Mouse (Mus musculus): ENCODE data around the gene Adarb2. TPM values are rescaled to one million over a fixed set of nuclear protein-coding genes. Genes with fewer than 3 reads are reported as not detected.

Gene Adarb2
- polyA plus RNA-seq, 1 experiment from 2014 or later = 0.15 TPM

DNA sequence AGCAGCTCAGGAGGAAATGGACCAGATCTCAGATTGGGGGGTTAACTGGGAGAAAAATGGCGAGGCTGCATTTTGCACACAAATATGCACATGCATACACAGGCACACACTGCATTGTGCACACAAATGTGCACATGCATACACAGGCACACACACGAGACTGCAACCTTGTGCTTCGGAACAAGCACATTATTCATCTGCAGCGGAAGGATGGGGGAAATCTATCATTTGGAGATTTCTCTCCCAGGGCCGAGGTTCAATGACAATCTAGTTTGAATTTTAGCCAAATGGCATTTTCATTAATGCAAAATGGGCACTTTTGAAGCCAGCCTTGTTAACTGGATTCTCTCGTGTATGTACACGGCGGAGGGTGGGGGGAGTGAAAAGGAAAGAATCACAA, 408.3 kb downstream of the Adarb2 start:
- Histone ChIP-seq H3K27me3 (ENCODE audit: control insufficient read depth, insufficient read depth, low read length) (no peaks in the 10 kb centered on the region), H3K9me3 (ENCODE audit: control insufficient read depth, low read length) (no peaks in the 10 kb centered on the region), H3K4me2 (ENCODE audit: low read length) (no peak overlapping the region), H3K9ac (ENCODE audit: low read length) (no peak overlapping the region), H3K36me3 (ENCODE audit: control insufficient read depth, insufficient read depth, low read length) (no peaks in the 10 kb centered on the region), H3K4me3 (ENCODE audit: control insufficient read depth in 1 of 2, insufficient read depth in 1 of 2, low read depth in 1 of 2, low read length in 2 of 2) (no peak overlapping the region), H3K27ac (replicated peaks in 1 of 2; ENCODE audit: control insufficient read depth in 1 of 2, insufficient read depth in 1 of 2, low read depth in 2 of 2, low read length in 2 of 2) (no peak overlapping the region), H3K4me1 (ENCODE audit: control insufficient read depth in 2 of 2, insufficient read depth in 2 of 2, low read length in 2 of 2) (no peaks in the 10 kb centered on the region)
- WGBS = 85% methylated on average over 8 of the region's 8 CpGs
- ATAC-seq (ENCODE audit: insufficient number of reproducible peaks, insufficient read depth, low FRiP score, low read depth) = no peak

GRCm38 (mm10) chr13:8612618-8613391, 410.1 kb downstream of the Adarb2 start:
- H3K27ac ChIP-seq (replicated peaks in 1 of 2; ENCODE audit: control insufficient read depth in 1 of 2, insufficient read depth in 1 of 2, low read depth in 2 of 2, low read length in 2 of 2) = no peak overlapping the region
- 72% methylated on average over 14 of the region's 14 CpGs for WGBS
- no peaks in the 10 kb centered on the region for H3K9me3 ChIP-seq (ENCODE audit: control insufficient read depth, low read length)
- H3K4me3 ChIP-seq (ENCODE audit: control insufficient read depth in 1 of 2, insufficient read depth in 1 of 2, low read depth in 1 of 2, low read length in 2 of 2) = no peak overlapping the region
- no peaks in the 10 kb centered on the region for H3K4me1 ChIP-seq (ENCODE audit: control insufficient read depth in 2 of 2, insufficient read depth in 2 of 2, low read length in 2 of 2)
- H3K9ac ChIP-seq (ENCODE audit: low read length) = no peak overlapping the region
- H3K27me3 ChIP-seq (ENCODE audit: control insufficient read depth, insufficient read depth, low read length) = no peaks in the 10 kb centered on the region
- no peaks in the 10 kb centered on the region for H3K36me3 ChIP-seq (ENCODE audit: control insufficient read depth, insufficient read depth, low read length)
- no peak for ATAC-seq (ENCODE audit: insufficient number of reproducible peaks, insufficient read depth, low FRiP score, low read depth)
- H3K4me2 ChIP-seq (ENCODE audit: low read length) = no peak overlapping the region

DNA sequence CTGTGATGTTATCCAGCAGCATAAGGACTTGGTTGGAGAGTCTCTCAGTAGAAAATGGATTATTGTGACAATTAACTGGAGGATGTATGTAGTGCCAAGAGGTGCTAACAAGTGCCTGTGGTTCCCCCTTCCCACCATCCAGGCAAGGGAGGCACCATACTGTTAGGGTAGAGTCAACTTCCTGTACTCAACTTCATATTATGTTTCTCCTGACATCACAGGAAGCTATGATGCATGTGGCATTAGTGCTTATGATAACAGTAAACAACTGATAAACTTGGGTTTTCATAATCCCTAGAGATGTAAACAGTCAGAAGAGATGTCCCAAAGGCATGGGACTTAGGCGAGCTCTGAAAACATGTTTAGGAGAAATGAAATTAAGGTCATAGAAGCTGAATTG, 414.0 kb downstream of the Adarb2 start:
- no peak for ATAC-seq (ENCODE audit: insufficient number of reproducible peaks, insufficient read depth, low FRiP score, low read depth)
- Histone ChIP-seq H3K4me3 (ENCODE audit: control insufficient read depth in 1 of 2, insufficient read depth in 1 of 2, low read depth in 1 of 2, low read length in 2 of 2) (no peak overlapping the region), H3K27ac (replicated peaks in 1 of 2; ENCODE audit: control insufficient read depth in 1 of 2, insufficient read depth in 1 of 2, low read depth in 2 of 2, low read length in 2 of 2) (no peak overlapping the region), H3K27me3 (ENCODE audit: control insufficient read depth, insufficient read depth, low read length) (no peaks in the 10 kb centered on the region), H3K4me2 (ENCODE audit: low read length) (no peak overlapping the region), H3K4me1 (ENCODE audit: control insufficient read depth in 2 of 2, insufficient read depth in 2 of 2, low read length in 2 of 2) (no peaks in the 10 kb centered on the region), H3K9ac (ENCODE audit: low read length) (no peak overlapping the region), H3K36me3 (ENCODE audit: control insufficient read depth, insufficient read depth, low read length) (no peaks in the 10 kb centered on the region), H3K9me3 (ENCODE audit: control insufficient read depth, low read length) (no peaks in the 10 kb centered on the region)
- 71% methylated on average over 1 of the region's 1 CpGs for WGBS

DNA sequence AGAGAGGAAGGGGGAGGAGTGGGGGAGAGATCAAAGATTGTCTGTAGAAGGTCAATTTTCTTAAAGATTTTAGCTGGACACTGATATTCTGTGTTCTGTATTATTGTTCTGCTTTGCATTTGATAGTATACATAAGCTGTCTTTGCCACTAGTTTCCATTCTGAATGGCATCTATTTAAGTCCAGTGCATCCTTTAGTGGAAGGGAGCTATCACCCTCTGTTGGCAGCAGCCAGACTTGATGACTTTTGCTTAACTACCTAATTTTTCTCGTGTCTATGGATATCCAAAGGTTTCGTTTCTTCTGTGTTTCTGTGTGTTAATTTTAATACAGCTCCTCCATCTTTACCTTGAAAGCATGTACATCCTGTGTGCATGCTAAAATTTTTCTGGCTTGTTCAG, 419.6 kb downstream of the Adarb2 start:
- H3K9me3 ChIP-seq (ENCODE audit: control insufficient read depth, low read length) = no peaks in the 10 kb centered on the region
- no peaks in the 10 kb centered on the region for H3K27me3 ChIP-seq (ENCODE audit: control insufficient read depth, insufficient read depth, low read length)
- no peak overlapping the region for H3K4me2 ChIP-seq (ENCODE audit: low read length)
- no peak overlapping the region for H3K9ac ChIP-seq (ENCODE audit: low read length)
- H3K27ac ChIP-seq (replicated peaks in 1 of 2; ENCODE audit: control insufficient read depth in 1 of 2, insufficient read depth in 1 of 2, low read depth in 2 of 2, low read length in 2 of 2) = no peak overlapping the region
- ATAC-seq (ENCODE audit: insufficient number of reproducible peaks, insufficient read depth, low FRiP score, low read depth) = no peak
- no peaks in the 10 kb centered on the region for H3K4me1 ChIP-seq (ENCODE audit: control insufficient read depth in 2 of 2, insufficient read depth in 2 of 2, low read length in 2 of 2)
- 76% methylated on average over 2 of the region's 2 CpGs for WGBS
- no peaks in the 10 kb centered on the region for H3K36me3 ChIP-seq (ENCODE audit: control insufficient read depth, insufficient read depth, low read length)
- no peak overlapping the region for H3K4me3 ChIP-seq (ENCODE audit: control insufficient read depth in 1 of 2, insufficient read depth in 1 of 2, low read depth in 1 of 2, low read length in 2 of 2)

- Histone ChIP-seq H3K4me3 (ENCODE audit: control insufficient read depth in 1 of 2, insufficient read depth in 1 of 2, low read depth in 1 of 2, low read length in 2 of 2) (no peak overlapping the region), H3K36me3 (ENCODE audit: control insufficient read depth, insufficient read depth, low read length) (no peaks in the 10 kb centered on the region), H3K27me3 (ENCODE audit: control insufficient read depth, insufficient read depth, low read length) (no peaks in the 10 kb centered on the region), H3K27ac (replicated peaks in 1 of 2; ENCODE audit: control insufficient read depth in 1 of 2, insufficient read depth in 1 of 2, low read depth in 2 of 2, low read length in 2 of 2) (no peak overlapping the region), H3K9ac (ENCODE audit: low read length) (no peak overlapping the region), H3K4me1 (ENCODE audit: control insufficient read depth in 2 of 2, insufficient read depth in 2 of 2, low read length in 2 of 2) (peaks cover 0 to 2% of the 10 kb centered on the region in 2 experiments; a peak in 1 of 4 replicates), H3K9me3 (ENCODE audit: control insufficient read depth, low read length) (no peaks in the 10 kb centered on the region), H3K4me2 (ENCODE audit: low read length) (no peak overlapping the region)
- 80% methylated on average over 6 of the region's 6 CpGs for WGBS
- ATAC-seq (ENCODE audit: insufficient number of reproducible peaks, insufficient read depth, low FRiP score, low read depth) = no peak
These were observed 426.9 kb downstream of the Adarb2 start for GRCm38 (mm10) chr13:8629565-8629964.

DNA sequence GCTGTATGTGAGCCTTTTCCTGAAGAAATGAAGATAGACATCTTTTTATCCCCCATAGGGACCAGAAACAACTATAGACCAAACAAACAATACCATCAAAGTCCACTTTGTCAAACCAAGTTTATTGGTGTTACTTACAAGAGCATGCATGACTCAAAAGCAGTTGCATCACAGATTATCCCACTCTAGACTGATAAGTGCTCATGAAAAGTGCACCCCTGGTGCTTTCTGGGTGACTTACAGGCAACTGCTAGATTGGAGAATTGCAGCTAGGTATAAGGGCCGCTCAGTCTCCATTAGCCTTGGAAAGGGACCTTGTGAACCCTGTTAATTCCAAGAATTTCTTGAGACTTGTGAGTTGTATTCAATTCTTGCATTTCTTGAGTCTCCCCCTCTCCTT, 429.0 kb downstream of the Adarb2 start:
- peaks cover 0 to 2% of the 10 kb centered on the region in 2 experiments; a peak in 1 of 4 replicates for H3K4me1 ChIP-seq (ENCODE audit: control insufficient read depth in 2 of 2, insufficient read depth in 2 of 2, low read length in 2 of 2)
- H3K9ac ChIP-seq (ENCODE audit: low read length) = no peak overlapping the region
- H3K4me2 ChIP-seq (ENCODE audit: low read length) = no peak overlapping the region
- H3K9me3 ChIP-seq (ENCODE audit: control insufficient read depth, low read length) = no peaks in the 10 kb centered on the region
- H3K27ac ChIP-seq (replicated peaks in 1 of 2; ENCODE audit: control insufficient read depth in 1 of 2, insufficient read depth in 1 of 2, low read depth in 2 of 2, low read length in 2 of 2) = no peak overlapping the region
- no peaks in the 10 kb centered on the region for H3K36me3 ChIP-seq (ENCODE audit: control insufficient read depth, insufficient read depth, low read length)
- WGBS = 88% methylated on average over 1 of the region's 1 CpGs
- H3K27me3 ChIP-seq (ENCODE audit: control insufficient read depth, insufficient read depth, low read length) = no peaks in the 10 kb centered on the region
- ATAC-seq (ENCODE audit: insufficient number of reproducible peaks, insufficient read depth, low FRiP score, low read depth) = no peak
- no peak overlapping the region for H3K4me3 ChIP-seq (ENCODE audit: control insufficient read depth in 1 of 2, insufficient read depth in 1 of 2, low read depth in 1 of 2, low read length in 2 of 2)

GRCm38 (mm10) chr13:8632072-8632471, 429.4 kb downstream of the Adarb2 start:
- Histone ChIP-seq H3K9me3 (ENCODE audit: control insufficient read depth, low read length) (no peaks in the 10 kb centered on the region), H3K4me1 (ENCODE audit: control insufficient read depth in 2 of 2, insufficient read depth in 2 of 2, low read length in 2 of 2) (peaks cover 0 to 2% of the 10 kb centered on the region in 2 experiments; a peak in 1 of 4 replicates), H3K27ac (replicated peaks in 1 of 2; ENCODE audit: control insufficient read depth in 1 of 2, insufficient read depth in 1 of 2, low read depth in 2 of 2, low read length in 2 of 2) (no peak overlapping the region), H3K36me3 (ENCODE audit: control insufficient read depth, insufficient read depth, low read length) (no peaks in the 10 kb centered on the region), H3K9ac (ENCODE audit: low read length) (no peak overlapping the region), H3K4me2 (ENCODE audit: low read length) (no peak overlapping the region), H3K4me3 (ENCODE audit: control insufficient read depth in 1 of 2, insufficient read depth in 1 of 2, low read depth in 1 of 2, low read length in 2 of 2) (no peak overlapping the region), H3K27me3 (ENCODE audit: control insufficient read depth, insufficient read depth, low read length) (no peaks in the 10 kb centered on the region)
- ATAC-seq (ENCODE audit: insufficient number of reproducible peaks, insufficient read depth, low FRiP score, low read depth) = no peak
- 52% methylated on average over 5 of the region's 5 CpGs for WGBS
